Mouse (Mus musculus): ENCODE measurements around the gene Abcc3.

DNA sequence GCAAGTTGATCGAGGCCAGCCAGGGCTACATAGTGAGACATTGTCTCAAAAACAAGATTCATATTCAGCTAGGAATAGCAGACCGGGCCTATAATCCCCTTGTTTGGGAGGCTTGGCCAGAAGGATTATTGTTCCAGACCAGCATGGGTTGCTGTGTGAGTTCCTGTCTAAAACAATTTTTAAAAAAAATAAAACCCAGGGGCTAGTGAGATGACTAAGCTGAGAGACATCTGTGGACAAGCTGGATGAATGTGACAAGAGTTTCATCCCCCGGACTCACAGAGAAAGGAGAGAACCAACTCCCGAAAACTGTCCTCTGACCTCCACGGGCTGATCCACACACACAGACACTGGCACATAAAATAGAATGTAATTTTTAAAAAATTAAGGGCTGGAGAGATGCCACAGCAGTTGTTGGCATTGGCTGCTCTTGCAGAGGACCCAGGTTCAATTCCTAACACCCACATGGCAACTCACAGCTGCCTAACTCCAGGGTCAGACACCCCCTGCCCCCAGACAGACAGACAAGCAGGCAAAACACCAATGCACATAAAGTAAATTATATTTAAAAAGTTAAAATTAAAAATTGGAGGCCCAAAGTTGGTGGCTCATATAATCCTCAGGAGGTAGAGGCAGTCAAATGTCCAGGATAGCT, 69.4 kb downstream of the Abcc3 start:
- no peak for TF ChIP-seq POLR2A (IDR thresholded peaks at IDR 0.05; ENCODE audit: low read depth, low read length)
- no peak for TF ChIP-seq CTCF (IDR thresholded peaks at IDR 0.05; ENCODE audit: borderline replicate concordance, insufficient read depth, low read length)

Measured in embryonic fibroblast, embryonic 13.5 days (primary cell).